Mouse (Mus musculus) layer of hippocampus, postnatal 14 days (tissue): ENCODE measurements around the gene Polr3a. TPM values are rescaled to one million over a fixed set of nuclear protein-coding genes. Genes with fewer than 3 reads are reported as not detected.
"Not testable (repeated sequence)": the region's sequence is repeated elsewhere in the genome, so short reads cannot be mapped to it uniquely, and the experiment has no call there.

Experiments
- DNase-seq, 2 experiments: peaks; one replicate each; pipeline ENCODE4 v3.0.0; 2021 to 2022; ENCODE audit warnings: low spot score in 2 of 2, mixed read lengths in 1 of 2
- total RNA-seq, 2 experiments: library from RNA; stranded (reverse); gene quantifications; 2 replicates each; pipeline ENCODE4 v1.2.3; 2021

The Polr3a gene
- total RNA-seq, 2 experiments from 2014 or later: 30.1 to 35.6 TPM

DNA sequence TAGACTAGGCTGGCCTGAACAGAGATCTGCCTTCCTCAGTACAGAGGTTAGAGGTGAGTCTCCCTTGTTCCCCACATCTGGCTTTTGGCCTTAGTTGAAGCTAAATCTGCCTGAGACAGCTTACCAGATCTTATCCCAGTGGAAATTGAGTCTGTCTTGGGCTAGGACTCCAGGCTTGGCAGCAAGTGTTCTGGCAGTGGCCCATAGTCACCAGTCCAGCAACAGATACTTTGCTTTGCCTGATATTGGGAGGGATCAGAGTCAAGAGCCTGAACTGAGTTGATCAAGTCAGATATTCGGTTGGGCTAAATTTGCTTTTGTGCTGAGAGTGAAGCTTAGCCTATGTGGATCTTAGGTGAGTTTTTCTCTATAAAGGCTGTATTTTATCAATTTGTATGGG is 9.6 kb upstream of the Polr3a start:
- DNase-seq: no peak

DNA sequence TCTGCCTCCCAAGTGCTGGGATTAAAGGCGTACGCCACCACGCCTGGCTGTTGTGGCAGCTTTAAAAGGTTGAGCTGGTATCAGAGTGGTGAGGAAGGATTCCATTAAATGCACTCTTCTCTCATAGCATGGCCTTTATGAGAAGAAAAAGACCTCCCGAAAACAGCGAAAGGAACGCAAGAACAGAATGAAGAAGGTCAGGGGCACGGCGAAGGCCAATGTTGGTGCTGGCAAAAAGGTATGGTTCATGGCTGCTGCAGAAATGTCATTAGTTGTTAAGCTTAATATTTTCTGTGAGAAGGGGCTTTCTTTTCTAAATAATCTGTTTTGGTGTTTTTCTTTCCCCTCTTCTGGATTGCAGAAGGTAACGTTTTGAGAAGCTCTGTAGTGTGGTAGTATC is 6.4 kb upstream of the Polr3a start:
- no peak for DNase-seq

DNA sequence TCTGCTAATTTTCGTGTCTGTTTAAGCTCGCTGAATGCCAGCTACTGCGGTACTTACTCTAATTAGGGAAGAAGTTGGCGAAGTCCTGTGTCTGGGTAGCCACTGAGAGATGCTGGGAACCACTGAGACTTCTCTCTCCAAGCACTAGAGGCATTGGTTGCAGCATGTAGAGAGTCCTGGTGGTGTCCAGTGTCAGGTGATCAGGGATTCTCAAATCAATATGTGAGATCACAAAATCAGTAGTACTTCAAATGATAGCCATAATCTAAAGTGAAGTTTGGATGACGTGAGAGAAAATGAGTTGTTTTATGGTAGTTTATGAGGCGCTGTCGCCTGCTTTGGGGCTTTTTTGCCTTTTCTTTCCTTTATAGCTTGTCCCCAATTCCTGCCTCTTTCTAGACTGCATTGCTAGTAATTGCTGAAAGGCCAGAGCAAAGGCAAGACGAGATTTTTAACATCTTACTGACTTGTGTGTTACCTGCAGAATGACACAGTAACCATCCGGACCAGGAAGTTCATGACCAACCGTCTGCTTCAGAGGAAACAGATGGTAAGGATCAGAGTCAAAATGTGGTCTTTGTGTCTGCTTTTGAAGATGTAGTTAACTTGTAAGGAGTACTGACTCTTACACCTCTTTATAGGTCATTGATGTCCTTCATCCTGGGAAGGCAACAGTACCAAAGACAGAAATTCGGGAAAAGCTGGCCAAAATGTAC is 4.6 kb upstream of the Polr3a start:
- no peak for DNase-seq

DNA sequence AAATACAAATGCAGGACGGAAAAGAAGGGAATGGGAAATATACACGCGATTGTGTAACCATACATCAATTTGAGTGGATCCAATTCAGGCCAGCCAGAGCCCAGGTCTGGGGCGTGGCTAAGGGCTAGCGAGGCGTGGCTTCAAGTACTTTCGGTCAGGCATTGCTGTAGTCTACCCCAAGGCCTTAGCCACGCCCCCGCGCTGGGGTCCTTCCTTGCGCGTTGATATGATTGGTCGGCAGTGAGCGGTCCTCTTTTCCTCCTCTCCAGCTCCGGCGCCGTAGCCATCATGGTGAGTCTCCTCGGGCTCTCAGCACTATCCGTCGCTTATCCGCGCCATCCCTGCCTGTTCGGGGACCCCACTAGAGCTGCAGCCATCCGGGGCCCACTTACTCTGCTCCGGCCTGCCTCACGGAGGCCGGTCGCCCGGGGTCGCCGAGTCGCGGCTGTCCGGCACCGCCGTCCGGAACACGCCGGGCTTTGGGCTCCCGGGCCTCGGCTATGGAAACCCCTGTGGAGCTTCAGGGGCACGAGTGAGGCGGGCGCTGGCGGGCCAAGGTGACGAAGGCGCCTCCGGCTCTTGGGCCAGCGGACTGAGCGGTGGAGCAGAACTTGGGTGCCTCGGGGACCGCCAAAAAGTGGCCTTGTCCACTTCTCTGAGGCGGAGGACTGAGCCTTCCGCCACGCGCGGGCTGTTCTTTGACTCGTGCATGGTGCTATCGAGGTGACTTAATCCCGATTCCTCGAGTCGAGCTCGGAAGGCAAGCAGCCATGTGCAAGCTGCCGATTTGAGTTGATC is 3.8 kb upstream of the Polr3a start:
- peak; percentile 97 to 99 for DNase-seq

DNA sequence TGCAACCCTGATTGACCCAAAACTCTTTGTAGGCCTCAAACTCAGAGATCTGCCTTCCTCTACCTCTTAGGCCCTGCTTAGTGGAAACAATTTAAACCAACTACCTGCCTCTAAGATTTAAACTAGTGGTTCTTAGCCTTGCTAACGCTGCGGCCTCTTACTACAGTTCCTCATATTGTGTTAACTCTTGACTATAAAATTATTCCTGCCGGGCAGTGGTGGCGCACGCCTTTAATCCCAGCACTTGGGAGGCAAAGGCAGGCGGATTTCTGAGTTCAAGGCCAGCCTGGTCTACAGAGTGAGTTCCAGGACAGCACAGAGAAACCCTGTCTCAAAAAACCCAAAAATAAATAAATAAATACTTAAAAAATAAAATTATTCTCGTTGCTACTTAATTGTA is 2.9 kb upstream of the Polr3a start:
- DNase-seq: not testable (repeated sequence)

DNA sequence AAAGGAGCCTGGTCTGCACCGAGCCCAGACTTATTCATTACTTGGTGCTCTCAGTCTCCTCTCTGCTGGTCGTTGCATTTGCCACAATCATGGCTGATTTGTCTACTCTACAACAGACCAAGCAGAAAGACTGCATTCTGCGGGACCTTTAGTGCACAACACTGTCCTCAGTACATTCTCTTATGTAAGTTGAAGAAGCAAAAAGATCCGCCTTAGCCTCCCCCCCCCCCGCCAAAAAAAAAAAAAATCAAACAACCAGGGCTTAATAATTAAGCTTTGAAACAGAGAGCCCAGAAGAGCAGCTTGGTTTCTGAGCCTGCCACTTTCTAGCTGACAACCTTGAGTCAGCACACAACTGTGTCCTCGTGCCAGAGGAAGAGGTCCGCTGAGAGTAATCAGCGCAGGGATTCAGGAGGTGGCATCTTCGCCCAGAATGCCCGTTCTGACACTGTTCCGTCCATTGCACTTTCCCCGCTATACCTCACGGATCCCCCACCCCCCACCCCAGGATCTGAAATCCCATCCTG is 554 bp downstream of the Polr3a start:
- no peak for DNase-seq

DNA sequence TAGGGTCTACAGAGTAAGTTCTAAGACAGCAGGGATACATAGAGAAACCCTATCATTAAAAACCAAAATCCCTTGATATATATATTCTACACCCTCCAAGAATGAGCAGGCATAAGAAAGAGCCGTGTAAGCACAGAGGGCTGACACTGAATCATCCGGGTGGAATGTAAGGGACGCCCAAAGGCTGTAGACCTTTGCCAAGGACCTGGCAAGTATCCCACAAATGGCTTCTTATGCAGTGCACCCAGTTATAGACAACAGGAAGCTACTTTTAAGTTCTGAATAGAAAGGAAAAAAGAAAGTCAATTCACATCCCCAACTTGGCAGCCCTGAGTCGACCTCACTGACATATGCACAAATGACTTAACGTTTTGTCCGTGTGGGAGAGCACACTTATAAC is 18.1 kb downstream of the Polr3a start:
- no peak for DNase-seq

DNA sequence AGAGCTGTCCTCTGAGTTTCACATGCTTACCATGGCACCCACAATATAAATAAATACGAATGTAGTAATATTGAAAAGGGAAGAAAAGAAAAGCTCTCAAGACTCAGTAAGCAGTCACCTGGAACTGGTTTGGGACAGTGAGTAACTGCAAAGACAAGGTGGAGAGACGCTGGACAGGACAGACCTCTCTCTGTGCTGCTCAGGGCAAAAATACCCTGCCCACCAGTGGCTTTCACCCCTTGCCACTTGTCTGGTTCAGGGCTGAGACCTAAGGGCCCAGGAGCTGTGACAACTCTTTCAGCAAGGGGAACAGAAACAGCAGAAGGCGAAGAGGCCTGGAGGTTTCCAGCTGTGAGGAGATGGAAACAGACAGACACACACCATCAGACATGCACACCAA is 28.7 kb downstream of the Polr3a start:
- no peak for DNase-seq

DNA sequence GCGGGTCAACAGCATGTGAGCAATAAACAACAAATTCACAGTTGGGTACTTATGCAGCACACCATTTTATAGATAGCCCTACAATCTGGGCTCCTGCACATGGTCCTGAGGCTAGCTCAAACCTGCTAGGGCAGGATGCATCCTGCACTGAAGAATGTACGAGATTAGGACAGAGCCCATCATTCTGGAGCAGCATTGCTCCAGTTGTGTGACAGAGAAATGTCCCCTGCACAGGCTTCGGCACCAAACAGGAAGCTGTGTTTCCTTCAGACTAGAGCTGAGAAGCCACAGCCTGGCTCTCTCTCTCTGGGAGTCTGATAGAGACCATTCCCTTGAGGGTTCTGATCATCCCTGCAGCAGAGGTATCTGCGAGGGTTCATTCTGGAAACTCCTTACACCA is 43.3 kb downstream of the Polr3a start:
- not testable (repeated sequence) for DNase-seq

Other genes starting within 250 kb of the Polr3a start
- 10 to 100 TPM; 55.5 to 74.0 TPM for gene Dlg5, start 241.1 kb downstream of the Polr3a start, total RNA-seq
- gene E330034G19Rik, start 193.8 kb downstream of the Polr3a start, total RNA-seq: not detected
- 100 to 1,000 TPM; 725 to 729 TPM for gene Rps24, start 67 bp upstream of the Polr3a start, total RNA-seq